Mouse (Mus musculus): ENCODE results near the gene Cd8a. TPM values are rescaled to one million over a fixed set of nuclear protein-coding genes. Genes with fewer than 3 reads are reported as not detected.

Gene Cd8a
- polyA plus RNA-seq, 1 experiment from 2014 or later, result not detected

- H3K4me2 ChIP-seq (ENCODE audit: low read length), result no peak overlapping the region
- no peaks in the 10 kb centered on the region for H3K27me3 ChIP-seq (replicated peaks; ENCODE audit: control insufficient read depth, insufficient read depth, low read length)
- no peaks in the 10 kb centered on the region for H3K36me3 ChIP-seq (ENCODE audit: control insufficient read depth, insufficient read depth)
- no peak overlapping the region for H3K27ac ChIP-seq (ENCODE audit: low read length)
- H3K9ac ChIP-seq (replicated peaks; ENCODE audit: low read depth, low read length), result no peak overlapping the region
- no peak overlapping the region for H3K4me3 ChIP-seq (replicated peaks; ENCODE audit: low read length)
- WGBS, result 70% methylated on average over 5 of the region's 5 CpGs
- no peak for ATAC-seq
- no peaks in the 10 kb centered on the region for H3K4me1 ChIP-seq (replicated peaks; ENCODE audit: control insufficient read depth, insufficient read depth, low read length)
- H3K9me3 ChIP-seq (ENCODE audit: control insufficient read depth, low read length), result no peaks in the 10 kb centered on the region
These were observed 12.5 kb upstream of the Cd8a start for GRCm38 (mm10) chr6:71360751-71361150.

GRCm38 (mm10) chr6:71361156-71361670 lies 12.0 kb upstream of the Cd8a start:
- Histone ChIP-seq H3K9ac (replicated peaks; ENCODE audit: low read depth, low read length) (no peak overlapping the region), H3K4me1 (replicated peaks; ENCODE audit: control insufficient read depth, insufficient read depth, low read length) (no peaks in the 10 kb centered on the region), H3K36me3 (ENCODE audit: control insufficient read depth, insufficient read depth) (no peaks in the 10 kb centered on the region), H3K4me3 (replicated peaks; ENCODE audit: low read length) (no peak overlapping the region), H3K27ac (ENCODE audit: low read length) (no peak overlapping the region), H3K27me3 (replicated peaks; ENCODE audit: control insufficient read depth, insufficient read depth, low read length) (no peaks in the 10 kb centered on the region), H3K9me3 (ENCODE audit: control insufficient read depth, low read length) (no peaks in the 10 kb centered on the region), H3K4me2 (ENCODE audit: low read length) (no peak overlapping the region)
- WGBS, result 85% methylated on average over 10 of the region's 10 CpGs
- no peak for ATAC-seq

DNA sequence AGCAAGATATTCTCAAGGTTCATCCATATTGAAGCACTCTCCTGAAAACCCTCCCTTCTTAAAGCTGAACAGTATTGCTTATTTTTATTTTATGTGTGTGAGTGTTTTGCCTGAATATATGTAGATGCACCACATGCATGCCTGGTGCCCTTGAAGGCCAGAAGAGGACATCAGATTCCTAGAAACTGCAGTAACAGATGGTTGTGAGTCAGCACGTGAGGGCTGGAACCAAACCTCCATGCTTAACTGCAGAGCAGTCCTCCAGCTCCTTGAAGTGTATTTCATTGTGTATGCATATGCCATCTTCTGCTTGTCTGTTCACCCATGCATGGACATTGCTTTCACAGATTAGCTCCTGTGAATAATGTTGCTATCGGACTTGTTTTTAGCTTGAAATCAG lies 9.2 kb upstream of the Cd8a start:
- Histone ChIP-seq H3K9ac (replicated peaks; ENCODE audit: low read depth, low read length) (no peak overlapping the region), H3K27me3 (replicated peaks; ENCODE audit: control insufficient read depth, insufficient read depth, low read length) (no peaks in the 10 kb centered on the region), H3K9me3 (ENCODE audit: control insufficient read depth, low read length) (no peaks in the 10 kb centered on the region), H3K4me1 (replicated peaks; ENCODE audit: control insufficient read depth, insufficient read depth, low read length) (no peaks in the 10 kb centered on the region), H3K27ac (ENCODE audit: low read length) (no peak overlapping the region), H3K4me3 (replicated peaks; ENCODE audit: low read length) (no peak overlapping the region), H3K36me3 (ENCODE audit: control insufficient read depth, insufficient read depth) (no peaks in the 10 kb centered on the region), H3K4me2 (ENCODE audit: low read length) (no peak overlapping the region)
- 70% methylated on average over 2 of the region's 2 CpGs for WGBS
- ATAC-seq, result no peak

GRCm38 (mm10) chr6:71369416-71369815 lies 3.8 kb upstream of the Cd8a start:
- ATAC-seq, result no peak

GRCm38 (mm10) chr6:71371085-71371605 lies 2.1 kb upstream of the Cd8a start:
- H3K36me3 ChIP-seq (ENCODE audit: control insufficient read depth, insufficient read depth), result no peaks in the 10 kb centered on the region
- no peak overlapping the region for H3K9ac ChIP-seq (replicated peaks; ENCODE audit: low read depth, low read length)
- no peak overlapping the region for H3K4me2 ChIP-seq (ENCODE audit: low read length)
- no peaks in the 10 kb centered on the region for H3K27me3 ChIP-seq (replicated peaks; ENCODE audit: control insufficient read depth, insufficient read depth, low read length)
- ATAC-seq, result no peak
- H3K27ac ChIP-seq (ENCODE audit: low read length), result no peak overlapping the region
- 88% methylated on average over 5 of the region's 5 CpGs for WGBS
- no peaks in the 10 kb centered on the region for H3K9me3 ChIP-seq (ENCODE audit: control insufficient read depth, low read length)
- H3K4me1 ChIP-seq (replicated peaks; ENCODE audit: control insufficient read depth, insufficient read depth, low read length), result no peaks in the 10 kb centered on the region
- no peak overlapping the region for H3K4me3 ChIP-seq (replicated peaks; ENCODE audit: low read length)

More at GRCm38 (mm10) chr6:71369416-71369815, 3.8 kb upstream of the Cd8a start:
- no peak overlapping the region for H3K4me3 ChIP-seq (replicated peaks; ENCODE audit: low read length)
- no peak overlapping the region for H3K9ac ChIP-seq (replicated peaks; ENCODE audit: low read depth, low read length)
- H3K27ac ChIP-seq (ENCODE audit: low read length), result no peak overlapping the region
- H3K9me3 ChIP-seq (ENCODE audit: control insufficient read depth, low read length), result no peaks in the 10 kb centered on the region
- no peaks in the 10 kb centered on the region for H3K36me3 ChIP-seq (ENCODE audit: control insufficient read depth, insufficient read depth)
- no peaks in the 10 kb centered on the region for H3K27me3 ChIP-seq (replicated peaks; ENCODE audit: control insufficient read depth, insufficient read depth, low read length)
- H3K4me2 ChIP-seq (ENCODE audit: low read length), result no peak overlapping the region
- no peaks in the 10 kb centered on the region for H3K4me1 ChIP-seq (replicated peaks; ENCODE audit: control insufficient read depth, insufficient read depth, low read length)
- 94% methylated on average over 6 of the region's 6 CpGs for whole genome bisulfite sequencing

DNA sequence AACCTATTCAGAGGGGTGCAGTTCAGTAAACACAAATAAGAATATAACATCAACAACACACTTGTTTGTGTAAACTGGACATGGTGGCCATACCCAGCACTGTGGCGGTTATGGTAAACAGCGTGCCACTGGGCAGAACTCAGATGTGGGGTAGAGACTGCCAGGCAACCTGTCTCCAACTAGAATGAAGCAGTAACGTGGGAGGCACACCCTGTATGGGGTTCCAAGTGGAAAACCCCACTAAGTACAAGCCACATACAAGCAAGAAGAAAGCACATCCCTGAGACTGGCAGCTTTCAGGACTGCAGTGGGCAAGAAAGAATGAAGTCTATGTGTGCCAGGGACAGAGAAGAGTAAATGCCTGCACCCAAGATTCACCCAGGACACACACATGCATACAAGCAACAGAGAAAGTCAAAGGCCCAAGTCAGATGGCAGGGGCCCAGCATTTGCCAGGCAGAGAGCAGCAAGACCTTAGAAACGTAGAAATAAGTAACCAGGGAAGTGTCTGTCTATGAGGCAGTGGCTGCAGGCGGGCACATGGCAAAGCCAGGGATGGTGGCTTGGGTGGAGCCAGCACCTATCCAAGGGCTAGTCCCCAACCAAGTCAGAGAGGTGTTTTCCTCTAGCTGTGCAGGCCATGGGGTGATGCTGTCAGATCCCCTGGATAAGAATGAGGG lies 1.0 kb upstream of the Cd8a start:
- Histone ChIP-seq H3K27ac (ENCODE audit: low read length) (no peak overlapping the region), H3K4me1 (replicated peaks; ENCODE audit: control insufficient read depth, insufficient read depth, low read length) (no peaks in the 10 kb centered on the region), H3K9ac (replicated peaks; ENCODE audit: low read depth, low read length) (no peak overlapping the region), H3K36me3 (ENCODE audit: control insufficient read depth, insufficient read depth) (no peaks in the 10 kb centered on the region), H3K27me3 (replicated peaks; ENCODE audit: control insufficient read depth, insufficient read depth, low read length) (no peaks in the 10 kb centered on the region), H3K4me3 (replicated peaks; ENCODE audit: low read length) (no peak overlapping the region), H3K4me2 (ENCODE audit: low read length) (no peak overlapping the region), H3K9me3 (ENCODE audit: control insufficient read depth, low read length) (no peaks in the 10 kb centered on the region)
- ATAC-seq, result no peak
- WGBS, result 84% methylated on average over 5 of the region's 5 CpGs

GRCm38 (mm10) chr6:71374311-71374829 lies 1.1 kb downstream of the Cd8a start:
- no peaks in the 10 kb centered on the region for H3K9me3 ChIP-seq (ENCODE audit: control insufficient read depth, low read length)
- H3K27ac ChIP-seq (ENCODE audit: low read length), result no peak overlapping the region
- H3K4me1 ChIP-seq (replicated peaks; ENCODE audit: control insufficient read depth, insufficient read depth, low read length), result no peaks in the 10 kb centered on the region
- no peak overlapping the region for H3K9ac ChIP-seq (replicated peaks; ENCODE audit: low read depth, low read length)
- H3K4me3 ChIP-seq (replicated peaks; ENCODE audit: low read length), result no peak overlapping the region
- WGBS, result 92% methylated on average over 19 of the region's 19 CpGs
- no peaks in the 10 kb centered on the region for H3K27me3 ChIP-seq (replicated peaks; ENCODE audit: control insufficient read depth, insufficient read depth, low read length)
- H3K36me3 ChIP-seq (ENCODE audit: control insufficient read depth, insufficient read depth), result no peaks in the 10 kb centered on the region
- ATAC-seq, result no peak
- no peak overlapping the region for H3K4me2 ChIP-seq (ENCODE audit: low read length)

GRCm38 (mm10) chr6:71374921-71375320 lies 1.7 kb downstream of the Cd8a start:
- 80% methylated on average over 2 of the region's 2 CpGs for WGBS
- H3K4me1 ChIP-seq (replicated peaks; ENCODE audit: control insufficient read depth, insufficient read depth, low read length), result no peaks in the 10 kb centered on the region

DNA sequence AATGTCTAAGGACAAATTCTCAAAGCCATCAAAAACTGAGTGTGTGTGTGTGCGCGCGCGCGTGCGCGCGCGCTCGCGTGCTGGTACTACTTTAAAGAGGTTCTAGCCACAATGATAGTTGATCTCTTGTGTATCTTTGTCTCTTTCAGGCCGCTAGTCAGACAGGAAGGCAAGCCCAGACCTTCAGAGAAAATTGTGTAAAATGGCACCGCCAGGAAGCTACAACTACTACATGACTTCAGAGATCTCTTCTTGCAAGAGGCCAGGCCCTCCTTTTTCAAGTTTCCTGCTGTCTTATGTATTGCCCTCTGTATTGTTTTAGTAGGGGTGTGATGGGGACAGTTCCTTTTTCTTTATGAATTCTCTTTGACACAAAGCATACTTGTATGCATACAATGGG lies 3.5 kb downstream of the Cd8a start:
- ATAC-seq, result no peak
- WGBS, result 98% methylated on average over 13 of the region's 13 CpGs
- no peaks in the 10 kb centered on the region for H3K9me3 ChIP-seq (ENCODE audit: control insufficient read depth, low read length)
- H3K4me2 ChIP-seq (ENCODE audit: low read length), result no peak overlapping the region
- no peaks in the 10 kb centered on the region for H3K27me3 ChIP-seq (replicated peaks; ENCODE audit: control insufficient read depth, insufficient read depth, low read length)
- H3K27ac ChIP-seq (ENCODE audit: low read length), result no peak overlapping the region
- no peak overlapping the region for H3K4me3 ChIP-seq (replicated peaks; ENCODE audit: low read length)
- H3K9ac ChIP-seq (replicated peaks; ENCODE audit: low read depth, low read length), result no peak overlapping the region
- H3K4me1 ChIP-seq (replicated peaks; ENCODE audit: control insufficient read depth, insufficient read depth, low read length), result no peaks in the 10 kb centered on the region
- no peaks in the 10 kb centered on the region for H3K36me3 ChIP-seq (ENCODE audit: control insufficient read depth, insufficient read depth)

More at GRCm38 (mm10) chr6:71374921-71375320, 1.7 kb downstream of the Cd8a start:
- Histone ChIP-seq H3K9ac (replicated peaks; ENCODE audit: low read depth, low read length) (no peak overlapping the region), H3K4me3 (replicated peaks; ENCODE audit: low read length) (no peak overlapping the region), H3K36me3 (ENCODE audit: control insufficient read depth, insufficient read depth) (no peaks in the 10 kb centered on the region), H3K4me2 (ENCODE audit: low read length) (no peak overlapping the region), H3K27me3 (replicated peaks; ENCODE audit: control insufficient read depth, insufficient read depth, low read length) (no peaks in the 10 kb centered on the region), H3K27ac (ENCODE audit: low read length) (no peak overlapping the region), H3K9me3 (ENCODE audit: control insufficient read depth, low read length) (no peaks in the 10 kb centered on the region)
- ATAC-seq, result no peak

All from forebrain, embryonic 16.5 days (tissue).